Mouse (Mus musculus): ENCODE data around the gene Olfr1392. TPM values are rescaled to one million over a fixed set of nuclear protein-coding genes. Genes with fewer than 3 reads are reported as not detected.
"Not testable (repeated sequence)": the region's sequence is repeated elsewhere in the genome, so short reads cannot be mapped to it uniquely, and the experiment has no call there.

The Olfr1392 gene
- 0.11 and 0.13 TPM in 2 replicates for polyA plus RNA-seq (2012; rRNA removed)

DNA sequence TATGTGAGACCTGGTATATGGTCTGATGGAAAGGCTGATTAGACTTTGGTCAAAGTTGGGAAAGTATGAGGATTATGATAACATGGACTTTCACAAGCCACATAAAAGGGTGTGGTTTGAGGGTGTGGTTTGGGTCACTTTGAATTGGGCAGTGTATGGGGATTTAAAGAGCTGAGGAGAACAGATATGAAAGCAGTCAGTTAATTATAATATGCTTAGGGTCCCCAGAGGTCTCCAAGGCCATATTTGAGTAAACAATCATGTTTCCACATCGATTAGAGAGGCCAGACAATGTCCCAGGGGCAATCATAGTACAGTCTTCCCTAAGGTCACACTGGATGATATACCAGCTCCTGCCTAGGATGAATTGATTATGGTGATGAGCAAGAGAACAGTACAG, at the start of gene Olfr1392:
Olfr1392 (plus strand) TSS at position 301 of the 400 bp plus-strand sequence.
- not testable (repeated sequence) for H3K36me3 ChIP-seq (ENCODE audit: control insufficient read depth, insufficient read depth, low read length); H3K27ac ChIP-seq (ENCODE audit: insufficient read depth, low read depth, low read length); H3K4me3 ChIP-seq (ENCODE audit: low read depth, low read length); H3K27me3 ChIP-seq (ENCODE audit: control insufficient read depth, insufficient read depth, low read length); H3K4me1 ChIP-seq (ENCODE audit: control insufficient read depth, insufficient read depth, insufficient read length, low read length)
- 11% methylated on average over 1 of the region's 1 CpGs for WGBS

DNA sequence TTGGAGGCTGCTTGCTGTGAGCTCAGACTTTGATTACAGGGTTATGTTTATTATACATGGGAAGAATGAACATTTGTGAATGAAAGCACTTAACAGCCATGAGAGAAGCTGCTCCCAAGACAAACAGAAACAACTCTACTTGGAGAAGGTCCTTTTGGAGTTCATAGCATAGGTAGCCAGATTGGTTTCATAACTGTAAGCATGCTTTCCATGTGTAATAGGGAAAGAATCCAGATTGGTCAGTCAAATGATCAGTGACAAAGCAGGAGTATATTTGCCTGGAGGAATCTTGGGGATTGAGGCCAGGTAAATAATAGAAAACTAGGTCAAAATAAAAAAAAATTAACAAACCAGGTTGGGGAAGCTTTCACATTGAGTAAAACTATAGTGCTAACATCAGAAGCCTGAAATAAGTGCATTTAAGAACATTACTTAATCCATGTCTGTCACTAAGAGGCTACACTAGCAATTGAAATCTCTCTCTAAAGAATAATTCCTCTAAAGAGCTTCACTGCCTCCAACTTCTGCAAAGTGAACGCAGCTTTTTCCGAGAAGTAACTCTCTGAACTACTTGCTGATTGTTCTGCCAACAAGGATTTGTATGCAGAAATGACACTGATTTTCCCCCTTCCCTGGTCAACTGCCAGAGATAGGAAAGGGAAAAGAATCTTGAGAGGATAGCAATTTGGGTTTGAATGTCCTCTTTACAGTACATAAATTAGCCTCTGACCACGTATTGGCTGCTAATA, 49.4 kb upstream of the Olfr1392 start:
- peaks cover 3% of the 10 kb centered on the region; the same call in 1 of the 2 replicates for H3K4me1 ChIP-seq (ENCODE audit: control insufficient read depth, insufficient read depth, insufficient read length, low read length)

DNA sequence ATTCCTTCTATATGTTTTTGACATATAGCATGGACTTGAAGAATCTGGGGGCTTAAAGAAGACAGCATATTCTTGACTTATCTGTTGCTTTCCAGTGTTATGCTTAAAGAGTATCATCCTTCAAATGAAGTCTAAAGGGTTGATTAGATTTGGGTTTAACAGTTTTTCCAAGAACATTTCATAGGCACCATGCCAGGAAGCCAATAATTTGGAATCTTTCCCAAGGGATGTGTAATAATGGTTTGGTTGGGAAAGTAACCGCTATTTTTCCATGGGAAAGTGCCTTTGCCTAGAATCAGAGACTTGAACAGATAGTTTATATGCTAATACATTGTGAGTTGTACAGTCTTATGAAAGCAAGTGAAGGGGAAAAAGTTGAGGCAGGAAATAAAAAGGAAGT, 48.2 kb upstream of the Olfr1392 start:
- no peak overlapping the region for H3K4me3 ChIP-seq (ENCODE audit: low read depth, low read length)
- H3K27me3 ChIP-seq (ENCODE audit: control insufficient read depth, insufficient read depth, low read length), result no peaks in the 10 kb centered on the region
- peaks cover 3% of the 10 kb centered on the region; the same call in 1 of the 2 replicates for H3K4me1 ChIP-seq (ENCODE audit: control insufficient read depth, insufficient read depth, insufficient read length, low read length)
- TF ChIP-seq CTCF (IDR thresholded peaks at IDR 0.05; ENCODE audit: extremely low read depth, insufficient read length, insufficient replicate concordance, low read depth, low read length), result no peak
- TF ChIP-seq POLR2A (IDR thresholded peaks at IDR 0.05; ENCODE audit: low read depth, low read length), result no peak
- H3K27ac ChIP-seq (ENCODE audit: insufficient read depth, low read depth, low read length), result peak overlapping the region; percentile 33
- WGBS, result 20% methylated on average over 1 of the region's 1 CpGs
- no peaks in the 10 kb centered on the region for H3K36me3 ChIP-seq (ENCODE audit: control insufficient read depth, insufficient read depth, low read length)

More for the DNA sequence above, 49.4 kb upstream of the Olfr1392 start:
- Histone ChIP-seq H3K27ac (ENCODE audit: insufficient read depth, low read depth, low read length) (no peak overlapping the region), H3K4me3 (ENCODE audit: low read depth, low read length) (no peak overlapping the region), H3K36me3 (ENCODE audit: control insufficient read depth, insufficient read depth, low read length) (no peaks in the 10 kb centered on the region), H3K27me3 (ENCODE audit: control insufficient read depth, insufficient read depth, low read length) (no peaks in the 10 kb centered on the region)
- WGBS, result 84% methylated on average over 3 of the region's 3 CpGs
- no peak for TF ChIP-seq POLR2A (IDR thresholded peaks at IDR 0.05; ENCODE audit: low read depth, low read length)
- no peak for TF ChIP-seq CTCF (IDR thresholded peaks at IDR 0.05; ENCODE audit: extremely low read depth, insufficient read length, insufficient replicate concordance, low read depth, low read length)

GRCm38 (mm10) chr11:49237532-49237931, 47.5 kb upstream of the Olfr1392 start:
- Histone ChIP-seq H3K4me3 (ENCODE audit: low read depth, low read length) (no peak overlapping the region), H3K27ac (ENCODE audit: insufficient read depth, low read depth, low read length) (peak overlapping the region; percentile 33), H3K36me3 (ENCODE audit: control insufficient read depth, insufficient read depth, low read length) (no peaks in the 10 kb centered on the region), H3K27me3 (ENCODE audit: control insufficient read depth, insufficient read depth, low read length) (no peaks in the 10 kb centered on the region), H3K4me1 (ENCODE audit: control insufficient read depth, insufficient read depth, insufficient read length, low read length) (peaks cover 3% of the 10 kb centered on the region; the same call in 1 of the 2 replicates)
- WGBS, result 11% methylated on average over 2 of the region's 2 CpGs
- no peak for TF ChIP-seq CTCF (IDR thresholded peaks at IDR 0.05; ENCODE audit: extremely low read depth, insufficient read length, insufficient replicate concordance, low read depth, low read length)
- no peak for TF ChIP-seq POLR2A (IDR thresholded peaks at IDR 0.05; ENCODE audit: low read depth, low read length)

GRCm38 (mm10) chr11:49240310-49240709, 44.8 kb upstream of the Olfr1392 start:
- TF ChIP-seq CTCF (IDR thresholded peaks at IDR 0.05; ENCODE audit: extremely low read depth, insufficient read length, insufficient replicate concordance, low read depth, low read length), result no peak
- TF ChIP-seq POLR2A (IDR thresholded peaks at IDR 0.05; ENCODE audit: low read depth, low read length), result no peak
- Histone ChIP-seq H3K4me1 (ENCODE audit: control insufficient read depth, insufficient read depth, insufficient read length, low read length) (peaks cover 10% of the 10 kb centered on the region; the same call in 1 of the 2 replicates), H3K27me3 (ENCODE audit: control insufficient read depth, insufficient read depth, low read length) (no peaks in the 10 kb centered on the region), H3K4me3 (ENCODE audit: low read depth, low read length) (no peak overlapping the region), H3K27ac (ENCODE audit: insufficient read depth, low read depth, low read length) (no peak overlapping the region), H3K36me3 (ENCODE audit: control insufficient read depth, insufficient read depth, low read length) (no peaks in the 10 kb centered on the region)
- 41% methylated on average over 1 of the region's 1 CpGs for WGBS

DNA sequence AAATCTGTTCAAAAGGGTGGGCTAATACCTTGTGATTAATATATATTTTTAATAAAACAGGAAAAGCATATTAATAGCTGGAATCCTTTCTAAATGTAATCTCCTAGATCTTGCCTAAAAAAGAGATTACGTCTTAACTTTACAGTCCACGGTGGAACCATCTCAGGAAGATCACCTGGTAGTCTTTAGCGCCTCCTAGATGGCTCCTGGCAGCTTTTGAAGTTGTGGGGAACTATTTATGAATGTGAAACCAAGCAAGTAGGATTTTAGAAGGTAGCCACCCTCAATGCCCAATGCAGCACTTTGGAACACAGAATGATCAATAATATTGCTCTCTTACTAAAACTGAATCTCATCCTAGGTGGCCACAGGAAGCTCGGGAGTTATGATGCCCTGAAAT, 44.2 kb upstream of the Olfr1392 start:
- H3K4me3 ChIP-seq (ENCODE audit: low read depth, low read length), result no peak overlapping the region
- 66% methylated on average over 4 of the region's 4 CpGs for WGBS
- H3K4me1 ChIP-seq (ENCODE audit: control insufficient read depth, insufficient read depth, insufficient read length, low read length), result peaks cover 10% of the 10 kb centered on the region; the same call in 1 of the 2 replicates
- TF ChIP-seq POLR2A (IDR thresholded peaks at IDR 0.05; ENCODE audit: low read depth, low read length) (no peak), CTCF (IDR thresholded peaks at IDR 0.05; ENCODE audit: extremely low read depth, insufficient read length, insufficient replicate concordance, low read depth, low read length) (no peak)
- no peak overlapping the region for H3K27ac ChIP-seq (ENCODE audit: insufficient read depth, low read depth, low read length)
- H3K27me3 ChIP-seq (ENCODE audit: control insufficient read depth, insufficient read depth, low read length), result no peaks in the 10 kb centered on the region
- no peaks in the 10 kb centered on the region for H3K36me3 ChIP-seq (ENCODE audit: control insufficient read depth, insufficient read depth, low read length)

GRCm38 (mm10) chr11:49241471-49241870, 43.6 kb upstream of the Olfr1392 start:
- Histone ChIP-seq H3K4me1 (ENCODE audit: control insufficient read depth, insufficient read depth, insufficient read length, low read length) (peaks cover 10% of the 10 kb centered on the region; the same call in 1 of the 2 replicates), H3K27ac (ENCODE audit: insufficient read depth, low read depth, low read length) (no peak overlapping the region), H3K36me3 (ENCODE audit: control insufficient read depth, insufficient read depth, low read length) (no peaks in the 10 kb centered on the region), H3K4me3 (ENCODE audit: low read depth, low read length) (no peak overlapping the region), H3K27me3 (ENCODE audit: control insufficient read depth, insufficient read depth, low read length) (no peaks in the 10 kb centered on the region)
- TF ChIP-seq CTCF (IDR thresholded peaks at IDR 0.05; ENCODE audit: extremely low read depth, insufficient read length, insufficient replicate concordance, low read depth, low read length) (no peak), POLR2A (IDR thresholded peaks at IDR 0.05; ENCODE audit: low read depth, low read length) (no peak)
- WGBS, result 42% methylated on average over 1 of the region's 1 CpGs

All from small intestine, adult 2 months (tissue).